Mouse (Mus musculus): Measurements from ENCODE around the gene Supt7l.

DNA sequence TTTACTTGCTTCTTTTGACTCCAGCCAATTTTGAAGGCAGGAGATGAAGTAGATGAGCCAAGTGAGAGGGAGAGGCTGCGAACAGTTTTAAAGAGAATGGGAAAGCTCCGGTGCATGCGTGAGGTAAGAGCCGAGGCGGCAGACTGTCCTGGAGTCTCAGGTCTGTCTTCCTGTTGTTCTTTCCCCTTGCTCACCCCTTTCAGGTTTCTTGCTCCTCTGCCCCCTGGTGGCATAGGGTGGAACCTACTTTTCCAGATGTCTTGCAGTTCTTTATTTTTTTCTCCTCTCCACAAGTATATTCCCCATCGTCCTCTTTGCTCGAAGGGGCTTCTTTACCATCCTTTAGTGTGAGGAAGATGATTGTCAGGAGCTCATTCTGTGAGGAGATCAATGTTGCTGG is 57.3 kb downstream of the Supt7l start:
- TF ChIP-seq POLR2A (IDR thresholded peaks at IDR 0.05; ENCODE audit: borderline replicate concordance, extremely low read depth, insufficient read depth, insufficient read length, poor library complexity, severe bottlenecking) (no peak), CTCF (IDR thresholded peaks at IDR 0.05; ENCODE audit: borderline replicate concordance, extremely low read depth, insufficient read depth, insufficient read length) (peak; percentile 64; the same call in 1 of the 2 replicates)
